Mouse (Mus musculus) E14TG2a.4 (cell line): ENCODE results near the gene Elmo1.

Source experiments
- CTCF ChIP-seq: conservative IDR thresholded peaks from 2 replicates; pipeline ENCODE4 v1.5.1; 2014; ENCODE audit warnings: low read length
- NANOG ChIP-seq: IDR thresholded peaks from 2 replicates; pipeline ENCODE4 v1.6.1; 2014; ENCODE audit warnings: borderline replicate concordance, low read length, mixed read lengths
- POU5F1 ChIP-seq: IDR thresholded peaks from 2 replicates; pipeline ENCODE4 v1.6.1; 2014; ENCODE audit warnings: low read length, borderline replicate concordance

DNA sequence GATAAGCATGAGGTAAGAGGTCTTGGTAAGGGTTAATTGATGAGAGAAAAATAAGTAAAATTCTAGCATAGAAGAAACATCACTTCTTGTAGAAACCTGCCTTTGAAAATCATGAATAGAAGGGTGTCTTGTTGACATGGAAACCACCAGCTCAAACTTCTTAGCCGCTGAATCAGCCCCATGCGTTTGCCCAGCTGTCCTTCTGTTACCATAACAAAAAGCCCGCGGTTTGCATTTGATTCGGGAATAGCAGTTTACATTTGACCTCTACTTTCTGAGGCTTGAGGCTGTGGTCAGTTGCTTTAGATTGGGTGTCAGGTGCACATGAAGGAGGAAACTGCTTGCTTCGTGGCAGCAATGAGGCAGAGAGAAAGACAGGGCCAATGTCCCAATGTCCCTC lies 509.9 kb downstream of the Elmo1 start:
- TF ChIP-seq CTCF: no peak
- no peak for TF ChIP-seq POU5F1
- peak; percentile 25; the same call in 1 of the 2 replicates for TF ChIP-seq NANOG
